Mouse (Mus musculus) MEL (cell line): Measurements from ENCODE around the gene Gipc2. TPM values are rescaled to one million over a fixed set of nuclear protein-coding genes. Genes with fewer than 3 reads are reported as not detected.
A peak's percentile ranks its signal among the peaks of the same experiment; 100 is the strongest.

ENCODE experiments used
- DNase-seq: peaks from one replicate; pipeline ENCODE4 v3.0.0; 2011; ENCODE audit warnings: low read depth, low spot score
- H3K27ac ChIP-seq: 2 replicates; pipeline ENCODE4 v1.5.1; 2012; ENCODE audit warnings: low read depth, mild to moderate bottlenecking, control low read depth, low read length, moderate library complexity; ENCODE audit not compliant: control insufficient read depth
- H3K27me3 ChIP-seq, 2 experiments: fragments of 150-350 bp in 1 of 2; sonication (generic) in 1 of 2; 2 replicates each; pipeline ENCODE4 v1.6.1; 2012; ENCODE audit warnings: low read length in 2 of 2, mild to moderate bottlenecking in 2 of 2, improper control_type of control experiment in 1 of 2, moderate library complexity in 1 of 2; ENCODE audit not compliant: insufficient read depth in 2 of 2, control insufficient read depth in 1 of 2
- H3K36me3 ChIP-seq, 2 experiments: 2 replicates each; pipeline ENCODE4 v1.6.1; 2012 to 2014; ENCODE audit warnings: low read length in 2 of 2, improper control_type of control experiment in 1 of 2, inconsistent platforms in 1 of 2, mild to moderate bottlenecking in 1 of 2; ENCODE audit not compliant: insufficient read depth in 2 of 2, control insufficient read depth in 1 of 2
- H3K4me1 ChIP-seq, 2 experiments: fragments of 150-350 bp in 1 of 2; sonication (generic) in 1 of 2; 2 replicates each; pipeline ENCODE4 v1.6.1; 2012; ENCODE audit warnings: low read length in 2 of 2, improper control_type of control experiment in 1 of 2, mild to moderate bottlenecking in 1 of 2; ENCODE audit not compliant: insufficient read depth in 2 of 2, control insufficient read depth in 1 of 2
- H3K4me3 ChIP-seq, 2 experiments: fragments of 150-350 bp in 1 of 2; sonication (generic) in 1 of 2; 2 replicates each; pipeline ENCODE4 v1.5.1; 2012; ENCODE audit warnings: low read depth in 2 of 2, low read length in 2 of 2, mild to moderate bottlenecking in 2 of 2, moderate library complexity in 2 of 2, control low read depth in 1 of 2, improper control_type of control experiment in 1 of 2; ENCODE audit not compliant: control insufficient read depth in 1 of 2, insufficient read depth in 1 of 2
- H3K79me2 ChIP-seq: 2 replicates; pipeline ENCODE4 v1.6.1; 2012; ENCODE audit warnings: mild to moderate bottlenecking, low read length, moderate library complexity; ENCODE audit not compliant: control insufficient read depth, poor library complexity, insufficient read depth
- H3K9ac ChIP-seq: 2 replicates; pipeline ENCODE4 v1.6.1; 2012; ENCODE audit warnings: low read depth, mild to moderate bottlenecking, control low read depth, low read length, moderate library complexity; ENCODE audit not compliant: control insufficient read depth, poor library complexity, severe bottlenecking
- H3K9me3 ChIP-seq: fragments of 150-350 bp; sonication (generic); replicated peaks from 2 replicates; pipeline ENCODE4 v1.6.1; 2012; ENCODE audit warnings: mild to moderate bottlenecking, low read length, improper control_type of control experiment, moderate library complexity; ENCODE audit not compliant: insufficient read depth
- BHLHE40 ChIP-seq: IDR thresholded peaks from 2 replicates; pipeline ENCODE4 v1.6.1; 2012; ENCODE audit warnings: low read depth, mild to moderate bottlenecking, inconsistent platforms, low read length, improper control_type of control experiment, borderline replicate concordance
- CHD1 ChIP-seq: IDR thresholded peaks from 2 replicates; pipeline ENCODE4 v1.6.1; 2012; ENCODE audit warnings: low read depth, mild to moderate bottlenecking, inconsistent platforms, low read length, improper control_type of control experiment
- CHD2 ChIP-seq: IDR thresholded peaks from 2 replicates; pipeline ENCODE4 v1.6.1; 2011; ENCODE audit warnings: low read length, improper control_type of control experiment
- E2F4 ChIP-seq: IDR thresholded peaks from 2 replicates; pipeline ENCODE4 v1.6.1; 2011; ENCODE audit warnings: low read depth, low read length, improper control_type of control experiment, borderline replicate concordance
- EP300 ChIP-seq, 2 experiments: IDR thresholded peaks; 2 replicates each; pipeline ENCODE4 v1.6.1; 2011; ENCODE audit warnings: improper control_type of control experiment in 2 of 2, low read length in 2 of 2, low read depth in 1 of 2, mild to moderate bottlenecking in 1 of 2
- ETS1 ChIP-seq: IDR thresholded peaks from 2 replicates; pipeline ENCODE4 v1.6.1; 2012; ENCODE audit warnings: low read depth, mild to moderate bottlenecking, inconsistent platforms, low read length, improper control_type of control experiment, moderate library complexity
- GABPA ChIP-seq: IDR thresholded peaks from 2 replicates; pipeline ENCODE4 v1.6.1; 2012; ENCODE audit warnings: low read depth, mild to moderate bottlenecking, inconsistent platforms, low read length, improper control_type of control experiment, moderate library complexity
- GATA1 ChIP-seq: IDR thresholded peaks from 2 replicates; pipeline ENCODE4 v1.6.1; 2011; ENCODE audit warnings: low read depth, low read length, improper control_type of control experiment
- HCFC1 ChIP-seq: IDR thresholded peaks from 2 replicates; pipeline ENCODE4 v1.6.1; 2012; ENCODE audit warnings: low read depth, mild to moderate bottlenecking, inconsistent platforms, low read length, improper control_type of control experiment, moderate library complexity
- JUND ChIP-seq: IDR thresholded peaks from 2 replicates; pipeline ENCODE4 v1.6.1; 2011; ENCODE audit warnings: low read depth, mild to moderate bottlenecking, improper control_type of control experiment, low read length
- KAT2A ChIP-seq: conservative IDR thresholded peaks from 2 replicates; pipeline ENCODE4 v1.6.1; 2012; ENCODE audit warnings: low read depth, low read length, improper control_type of control experiment, inconsistent platforms
- MAFK ChIP-seq: IDR thresholded peaks from 2 replicates; pipeline ENCODE4 v1.6.1; 2011; ENCODE audit warnings: low read depth, mild to moderate bottlenecking, low read length, improper control_type of control experiment, borderline replicate concordance
- MEF2A ChIP-seq: IDR thresholded peaks from 2 replicates; pipeline ENCODE4 v1.6.1; 2014; ENCODE audit warnings: low read depth, mild to moderate bottlenecking, inconsistent platforms, low read length, improper control_type of control experiment; ENCODE audit not compliant: poor library complexity, insufficient replicate concordance, severe bottlenecking; ENCODE audit errors: extremely low read depth
- NELFE ChIP-seq: IDR thresholded peaks from 2 replicates; pipeline ENCODE4 v1.6.1; 2011; ENCODE audit warnings: low read depth, low read length, improper control_type of control experiment
- NRF1 ChIP-seq: IDR thresholded peaks from 2 replicates; pipeline ENCODE4 v1.6.1; 2014; ENCODE audit warnings: low read depth, mild to moderate bottlenecking, inconsistent platforms, low read length, improper control_type of control experiment, moderate library complexity; ENCODE audit not compliant: poor library complexity, insufficient read depth, severe bottlenecking
- POLR2A ChIP-seq, 2 experiments: IDR thresholded peaks; 2 replicates each; pipeline ENCODE4 v1.6.1; 2011 to 2012; ENCODE audit warnings: low read length in 2 of 2, mild to moderate bottlenecking in 2 of 2, control low read depth in 1 of 2, improper control_type of control experiment in 1 of 2, low read depth in 1 of 2, moderate library complexity in 1 of 2; ENCODE audit not compliant: control insufficient read depth in 1 of 2, insufficient read depth in 1 of 2, poor library complexity in 1 of 2
- RCOR1 ChIP-seq: IDR thresholded peaks from 2 replicates; pipeline ENCODE4 v1.6.1; 2012; ENCODE audit warnings: low read depth, mild to moderate bottlenecking, inconsistent platforms, low read length, improper control_type of control experiment
- UBTF ChIP-seq: IDR thresholded peaks from 2 replicates; pipeline ENCODE4 v1.6.1; 2012; ENCODE audit warnings: low read depth, mild to moderate bottlenecking, inconsistent platforms, low read length, improper control_type of control experiment, moderate library complexity, borderline replicate concordance; ENCODE audit not compliant: insufficient read depth
- ZNF384 ChIP-seq: IDR thresholded peaks from 2 replicates; pipeline ENCODE4 v1.6.1; 2012; ENCODE audit warnings: low read depth, mild to moderate bottlenecking, inconsistent platforms, low read length, improper control_type of control experiment
- polyA plus RNA-seq, 2 experiments: library from polyadenylated mRNA; stranded (reverse) in 1 of 2; unstranded in 1 of 2; fragments of >175 nt in 1 of 2; fragments of >200 nt in 1 of 2; gene quantifications; 2 replicates each; pipeline versions ENCODE4 v1.2.1 to v1.2.4; 2012; ENCODE audit warnings: low replicate concordance in 2 of 2, low read depth in 1 of 2; ENCODE audit not compliant: insufficient read length in 2 of 2, insufficient read depth in 1 of 2, missing spikeins in 1 of 2
- total RNA-seq: library from RNA; depleted of rRNA; stranded (reverse); fragments of 300-350 nt; gene quantifications from 2 replicates; pipeline ENCODE4 v1.2.3, GENCODE M21; 2012

The Gipc2 gene
- total and polyA plus RNA-seq, 3 experiments, result 0.27 to 0.78 TPM; not detected in 1

DNA sequence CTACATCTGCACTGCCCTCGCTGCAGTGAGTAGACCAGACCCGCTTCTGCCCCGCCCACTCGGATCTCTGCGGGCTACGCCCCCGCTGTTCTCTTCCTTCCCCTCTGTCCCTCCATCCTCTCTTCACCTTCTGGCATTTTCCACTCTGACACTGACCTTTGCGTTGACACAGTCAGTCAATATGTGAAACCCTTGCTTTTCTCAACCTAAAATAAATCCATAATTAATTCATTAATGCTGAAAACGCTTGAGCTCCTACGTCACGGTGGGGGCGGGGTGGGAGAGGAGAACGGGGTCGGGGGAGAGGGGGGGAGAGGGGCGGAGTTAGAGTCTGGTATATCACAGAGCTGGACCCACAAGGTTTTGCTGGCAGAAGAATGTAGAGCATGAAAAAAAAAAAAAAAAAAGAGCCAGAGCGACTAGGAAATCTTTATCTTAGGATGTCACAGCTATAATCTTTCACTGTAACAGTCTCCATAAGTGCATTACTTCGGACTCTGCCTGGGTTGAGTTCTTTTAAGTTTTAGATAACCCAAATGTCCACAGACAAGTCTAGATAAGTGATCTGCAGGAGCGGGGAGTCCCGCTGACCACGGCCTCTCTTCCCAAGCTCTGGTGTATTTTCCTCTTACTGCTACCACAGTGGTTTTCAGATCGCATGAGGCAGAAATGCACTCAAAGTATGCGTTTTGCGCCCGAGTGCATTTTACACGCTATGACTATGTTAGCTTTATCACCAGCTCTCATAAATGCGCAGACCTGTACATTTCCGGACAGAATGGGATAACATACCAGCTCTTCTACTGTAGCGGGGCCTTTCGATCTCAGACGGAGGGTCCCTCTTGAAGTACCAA is 58.7 kb downstream of the Gipc2 start:
- Histone ChIP-seq H3K9me3 (no peaks in the 10 kb centered on the region), H3K4me3 (peak overlapping the region; percentile 56 to 57), H3K27me3 (no peaks in the 10 kb centered on the region), H3K27ac (peak overlapping the region; percentile 55), H3K9ac (peak overlapping the region; percentile 59), H3K4me1 (peaks cover 7 to 28% of the 10 kb centered on the region in 2 experiments), H3K79me2 (no peaks in the 10 kb centered on the region), H3K36me3 (peaks cover 0 to 9% of the 10 kb centered on the region in 2 experiments; a peak in 2 of 4 replicates)
- peak; percentile 70 for DNase-seq
- peak; percentile 92 for TF ChIP-seq ZNF384
- no peak for TF ChIP-seq MEF2A

DNA sequence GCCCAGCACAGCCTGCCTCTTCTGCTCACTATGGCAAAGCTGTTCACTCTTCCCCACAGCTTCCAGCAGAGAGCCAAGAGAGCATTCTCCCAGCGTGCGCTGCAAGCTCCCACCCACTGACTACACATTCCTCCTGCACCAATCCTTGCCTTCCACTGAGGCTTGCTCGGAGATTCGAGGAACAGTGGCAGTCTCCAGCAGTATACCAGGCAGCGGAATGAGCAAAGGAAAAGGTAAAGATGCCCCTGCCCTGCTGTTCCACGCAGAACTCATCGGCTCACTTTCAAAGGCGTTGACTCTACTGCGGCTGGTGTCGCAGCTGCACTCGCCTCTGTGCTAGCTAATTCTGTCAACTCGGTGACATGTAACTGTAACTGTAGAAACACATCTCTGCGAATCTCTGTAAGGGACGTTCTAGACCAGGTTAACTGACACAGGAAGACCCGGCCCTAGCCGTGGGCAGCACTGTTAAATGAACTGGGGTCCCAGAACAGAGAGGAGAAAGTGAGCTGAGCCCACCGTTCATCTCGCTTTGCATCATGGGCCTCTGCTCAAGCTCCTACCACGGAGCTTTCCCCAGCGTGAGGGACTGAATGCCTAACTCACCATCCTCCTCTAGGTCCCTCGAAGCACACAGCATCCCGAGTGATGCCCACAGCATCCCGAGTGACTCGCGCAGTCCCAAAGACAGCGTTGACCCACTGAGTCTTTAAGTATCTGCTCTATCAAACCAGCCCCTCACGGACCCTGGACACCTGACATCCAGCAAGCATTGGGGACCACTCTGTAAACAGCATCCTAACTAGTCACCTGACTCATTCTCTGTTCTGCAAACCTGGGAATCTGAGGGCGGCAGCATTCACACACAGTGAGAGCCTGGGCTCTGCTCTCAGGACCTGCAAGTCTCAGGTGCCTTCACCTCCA is 59.5 kb downstream of the Gipc2 start:
- no peak for DNase-seq
- H3K27ac ChIP-seq, result no peak overlapping the region
- no peaks in the 10 kb centered on the region for H3K27me3 ChIP-seq
- H3K4me1 ChIP-seq, result peaks cover 7 to 28% of the 10 kb centered on the region in 2 experiments
- no peaks in the 10 kb centered on the region for H3K79me2 ChIP-seq
- H3K9me3 ChIP-seq, result no peaks in the 10 kb centered on the region
- H3K4me3 ChIP-seq, result peak overlapping the region; percentile 56 to 57
- H3K9ac ChIP-seq, result no peak overlapping the region
- TF ChIP-seq CHD2 (no peak), UBTF (no peak), KAT2A (no peak)
- TF ChIP-seq, all 39 proteins: peak for 0
- H3K36me3 ChIP-seq, result peaks cover 0 to 9% of the 10 kb centered on the region in 2 experiments; a peak in 2 of 4 replicates

DNA sequence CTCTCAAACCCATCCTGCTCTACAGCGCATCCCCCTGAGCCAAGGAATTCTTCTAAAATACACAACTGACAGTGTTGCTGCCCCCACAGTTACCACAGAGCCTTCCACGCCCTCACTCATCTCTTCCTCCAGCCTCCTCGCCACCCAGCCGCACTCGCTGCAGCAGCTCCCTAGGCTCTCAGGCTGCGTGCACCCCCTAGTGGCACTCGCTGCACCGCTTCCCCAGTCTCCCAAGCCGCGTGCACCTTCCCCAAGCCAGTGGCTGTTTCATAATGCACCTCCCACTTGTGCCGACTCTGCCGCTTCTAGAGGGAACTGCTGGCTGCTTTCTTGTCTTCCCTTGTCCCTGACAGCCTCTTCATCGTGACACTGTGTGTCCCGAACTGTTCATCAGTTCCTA is 60.7 kb downstream of the Gipc2 start:
- peak; percentile 93 for DNase-seq
- H3K4me3 ChIP-seq, result peak overlapping the region; percentile 40 to 58
- peaks cover 0 to 8% of the 10 kb centered on the region in 2 experiments; a peak in 2 of 4 replicates for H3K36me3 ChIP-seq
- H3K27me3 ChIP-seq, result no peaks in the 10 kb centered on the region
- H3K9me3 ChIP-seq, result no peaks in the 10 kb centered on the region
- H3K4me1 ChIP-seq, result peaks cover 7 to 22% of the 10 kb centered on the region in 2 experiments
- H3K27ac ChIP-seq, result 0 out of 2 replicates have a peak overlapping the region, but pooled peaks have one; percentile 13
- H3K9ac ChIP-seq, result peak overlapping the region; percentile 52
- H3K79me2 ChIP-seq, result no peaks in the 10 kb centered on the region
- no peak; a peak in 1 of 4 replicates for TF ChIP-seq EP300 (IDR thresholded peaks at IDR 0.05; ENCODE audit: low read depth in 1 of 2, low read length in 2 of 2)
- TF ChIP-seq ETS1, result 0 out of 2 replicates have a peak, but pooled peaks have one; percentile 15
- no peak for TF ChIP-seq MAFK
- no peak; a peak in 1 of 4 replicates for TF ChIP-seq POLR2A (IDR thresholded peaks at IDR 0.05; ENCODE audit: control insufficient read depth in 1 of 2, insufficient read depth in 1 of 2, low read depth in 1 of 2, low read length in 2 of 2, poor library complexity in 1 of 2)
- TF ChIP-seq NRF1, result 0 out of 2 replicates have a peak, but pooled peaks have one; percentile 26
- 0 out of 2 replicates have a peak, but pooled peaks have one; percentile 36 for TF ChIP-seq UBTF
- TF ChIP-seq HCFC1, result peak; percentile 44; the same call in 1 of the 2 replicates
- 0 out of 2 replicates have a peak, but pooled peaks have one; percentile 15 for TF ChIP-seq NELFE
- no peak for TF ChIP-seq E2F4
- no peak for TF ChIP-seq GATA1
- no peak for TF ChIP-seq CHD1
- TF ChIP-seq GABPA, result no peak
- TF ChIP-seq RCOR1, result no peak
- no peak for TF ChIP-seq JUND
- no peak for TF ChIP-seq ZNF384
- TF ChIP-seq BHLHE40, result no peak
